Mouse (Mus musculus): ENCODE data around the gene Tmem170. TPM values are rescaled to one million over a fixed set of nuclear protein-coding genes. Genes with fewer than 3 reads are reported as not detected.
"Not testable (repeated sequence)": the region's sequence is repeated elsewhere in the genome, so short reads cannot be mapped to it uniquely, and the experiment has no call there.

The Tmem170 gene
- total RNA-seq, 2 experiments from 2014 or later, result 5.4 to 11.3 TPM

DNA sequence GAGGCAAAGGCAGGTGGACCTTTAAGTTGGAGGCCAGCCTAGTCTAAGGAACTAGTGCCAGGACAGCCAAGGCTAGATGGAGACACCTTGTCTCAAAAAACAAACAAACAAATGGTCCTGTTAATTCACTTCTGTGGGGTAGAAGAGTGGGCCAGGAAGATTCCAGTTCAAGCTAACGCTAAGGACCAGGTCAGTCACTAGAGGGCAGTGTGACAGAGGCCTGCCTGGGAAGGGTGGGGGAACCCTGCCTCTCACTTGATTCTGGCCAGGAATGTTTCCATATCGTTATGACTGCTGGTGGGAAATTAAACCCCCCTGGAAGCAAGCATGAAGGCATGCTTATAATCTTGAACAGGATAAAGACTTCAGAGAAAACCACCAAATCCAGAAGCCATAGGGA, 5.0 kb upstream of the Tmem170 start:
- 0 out of 2 replicates have a peak, but pooled peaks have one; percentile 62 for ATAC-seq (replicated peaks; ENCODE audit: low FRiP score, poor library complexity, severe bottlenecking)

DNA sequence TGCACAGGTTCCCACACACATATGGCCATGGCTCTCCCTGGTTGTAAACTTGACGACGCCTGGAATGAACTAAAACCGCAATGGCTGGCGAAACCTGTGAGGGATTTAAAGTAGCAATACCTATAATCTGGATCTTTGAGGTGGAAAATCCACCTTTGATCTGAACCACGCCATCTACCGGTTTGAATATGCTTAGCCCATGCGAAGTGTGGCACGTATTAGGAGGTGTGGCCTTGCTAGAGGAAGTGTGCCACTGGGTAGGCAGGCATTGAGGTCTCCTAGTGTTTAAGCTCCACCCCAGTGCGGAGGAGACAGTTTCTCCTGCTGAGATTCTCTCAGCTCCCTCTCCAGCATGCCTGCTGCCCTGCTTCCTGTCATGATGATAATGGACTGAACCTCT, 1.2 kb upstream of the Tmem170 start:
- ATAC-seq (replicated peaks; ENCODE audit: low FRiP score, poor library complexity, severe bottlenecking), result no peak

DNA sequence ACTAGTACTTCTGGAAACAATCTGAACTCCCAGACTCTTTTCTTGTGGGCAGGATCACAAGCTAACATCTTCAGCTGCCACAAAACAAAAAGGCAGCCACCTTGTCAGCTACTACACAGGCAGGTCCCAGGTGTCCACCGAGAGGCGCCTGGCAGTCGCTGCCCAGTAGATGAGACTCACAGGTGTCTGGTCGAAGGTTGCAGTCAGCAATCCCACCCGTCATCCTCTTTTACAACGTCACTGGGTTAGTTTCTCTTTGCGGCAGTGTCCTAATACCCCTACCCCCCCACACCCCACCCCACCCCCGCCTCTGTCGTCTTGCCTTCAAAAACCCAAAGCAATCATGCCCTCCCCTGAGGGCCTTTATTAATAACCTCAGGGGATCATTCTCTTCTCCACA, 792 bp downstream of the Tmem170 start:
- no peak for ATAC-seq (replicated peaks; ENCODE audit: low FRiP score, poor library complexity, severe bottlenecking)

DNA sequence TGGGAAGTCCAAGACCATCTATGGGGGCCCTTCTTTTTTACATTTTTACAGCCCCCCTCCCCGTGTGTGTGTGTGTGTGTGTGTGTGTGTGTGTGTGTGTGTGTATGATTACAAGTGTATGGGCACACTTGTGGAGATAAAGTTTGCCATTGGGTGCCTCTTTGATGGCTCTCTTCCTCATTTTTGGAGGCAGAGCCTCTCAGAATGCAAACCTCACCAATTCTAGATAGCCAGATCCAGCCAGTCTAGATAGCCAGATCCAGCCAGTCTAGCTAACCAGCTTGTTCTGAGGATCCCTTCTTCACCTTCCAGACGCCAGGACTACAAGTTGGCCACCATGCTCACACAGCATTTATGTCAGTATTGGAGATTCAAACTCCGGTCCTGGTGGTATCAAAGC, 5.3 kb downstream of the Tmem170 start:
- ATAC-seq (replicated peaks; ENCODE audit: low FRiP score, poor library complexity, severe bottlenecking), result no peak

DNA sequence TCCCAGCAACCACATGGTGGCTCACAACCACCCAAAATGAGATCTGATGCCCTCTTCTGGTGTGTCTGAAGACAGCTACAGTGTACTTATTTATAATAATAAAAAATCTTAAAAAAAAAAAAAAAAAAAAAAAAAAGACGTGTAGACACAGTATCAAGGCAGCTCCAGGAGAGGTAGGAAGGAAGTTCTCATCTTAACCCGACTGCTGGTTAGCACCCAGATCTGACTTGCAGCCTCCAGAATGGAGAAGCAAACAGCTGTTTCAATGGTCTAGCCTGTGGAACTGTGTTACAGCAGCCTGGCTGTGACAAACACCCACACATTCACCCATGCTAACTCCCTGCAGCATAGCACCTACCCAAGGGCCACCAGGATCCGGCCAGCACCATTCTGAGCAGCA, 6.2 kb downstream of the Tmem170 start:
- no peak for ATAC-seq (replicated peaks; ENCODE audit: low FRiP score, poor library complexity, severe bottlenecking)

DNA sequence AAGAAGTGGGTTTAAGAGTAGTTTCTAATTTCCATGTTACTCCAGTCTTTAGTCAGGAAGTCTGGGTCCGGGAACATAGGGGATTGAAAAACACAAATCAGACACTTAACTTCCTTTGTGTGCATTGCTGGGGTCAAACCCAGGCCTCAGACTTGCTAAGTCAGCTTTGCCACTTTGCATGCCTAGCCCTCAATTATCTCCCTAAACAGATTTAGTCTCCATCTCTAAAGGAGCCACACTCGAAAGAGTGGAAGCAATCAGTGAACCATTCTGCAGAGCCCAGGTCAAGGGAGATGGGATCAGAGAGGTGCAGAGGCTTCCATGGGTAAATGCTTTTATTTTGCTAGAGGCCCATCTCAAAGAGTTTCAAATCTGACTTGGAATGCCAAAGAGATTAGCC, 7.9 kb downstream of the Tmem170 start:
- ATAC-seq (replicated peaks; ENCODE audit: low FRiP score, poor library complexity, severe bottlenecking), result no peak

DNA sequence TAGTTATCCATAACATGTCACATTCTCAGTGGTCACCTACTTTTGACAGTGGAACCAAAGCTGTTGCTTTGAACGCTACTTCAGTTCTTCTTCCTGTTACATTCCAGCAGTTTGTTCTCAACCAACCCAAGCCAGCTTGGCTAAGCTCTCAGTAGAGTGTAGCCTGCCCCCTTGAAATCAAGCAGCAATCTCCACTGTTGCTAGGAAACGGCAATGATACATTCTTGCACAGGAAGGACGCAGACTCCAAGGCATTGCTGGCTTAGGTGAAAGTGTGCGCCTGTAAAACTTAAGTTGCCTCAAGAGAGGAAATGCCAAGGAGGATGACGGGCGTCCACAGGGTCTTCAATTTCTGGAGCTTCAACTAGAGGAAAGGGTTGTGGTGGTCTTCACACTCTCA, 10.7 kb downstream of the Tmem170 start:
- ATAC-seq (replicated peaks; ENCODE audit: low FRiP score, poor library complexity, severe bottlenecking), result no peak

DNA sequence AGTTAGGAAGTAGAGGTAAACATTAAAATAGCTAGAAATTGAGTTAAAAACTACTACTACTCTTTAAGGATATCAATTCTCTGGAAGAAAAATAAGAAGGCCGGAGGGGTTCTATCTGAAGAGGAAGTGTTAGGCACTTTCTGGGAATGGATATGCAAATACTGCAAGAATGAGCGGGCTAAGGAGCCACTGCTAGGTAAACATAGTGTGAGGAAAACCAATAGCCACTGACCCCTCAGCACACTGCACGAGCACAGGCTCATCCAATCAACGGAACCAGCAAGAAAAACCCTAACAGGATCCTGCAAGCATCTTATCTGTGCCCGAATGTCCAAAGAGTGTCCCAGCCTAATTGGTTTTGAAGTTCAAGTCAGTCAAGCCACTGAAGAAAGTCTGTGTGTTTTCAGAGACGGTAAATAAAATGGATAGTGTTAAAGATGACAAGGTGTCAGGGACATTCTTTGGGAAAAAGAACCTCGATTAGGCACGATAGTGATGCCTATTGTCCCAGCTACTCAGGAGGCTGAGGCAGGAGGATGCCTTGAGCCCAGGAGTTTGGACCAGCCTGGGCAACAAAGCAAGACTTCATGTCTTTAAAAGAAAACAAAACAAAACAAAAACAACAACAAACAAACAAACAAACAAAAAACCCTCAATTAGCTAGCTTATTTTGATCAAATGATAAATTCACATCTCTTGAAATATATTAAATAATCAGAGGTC, 11.3 kb downstream of the Tmem170 start:
- no peak for ATAC-seq (replicated peaks; ENCODE audit: low FRiP score, poor library complexity, severe bottlenecking)

DNA sequence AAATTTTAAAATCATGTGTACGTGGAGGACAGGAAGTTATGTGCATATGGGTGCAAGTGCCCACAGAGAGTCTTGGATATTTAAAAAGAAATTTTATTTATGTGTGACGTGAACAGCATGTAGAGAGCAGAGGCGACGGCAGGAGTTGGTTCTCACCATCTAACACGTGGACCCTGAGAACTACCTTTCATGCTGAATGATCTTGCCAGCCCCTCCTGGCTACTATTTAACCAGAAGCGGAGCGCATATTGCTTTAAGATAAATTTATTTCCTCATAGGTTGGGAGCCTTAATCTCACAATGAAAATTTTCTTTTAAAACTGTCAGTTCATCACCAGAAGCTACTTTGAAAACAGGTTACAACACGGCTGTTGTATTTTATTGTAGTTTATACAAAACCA, 11.9 kb downstream of the Tmem170 start:
- ATAC-seq (replicated peaks; ENCODE audit: low FRiP score, poor library complexity, severe bottlenecking), result no peak

DNA sequence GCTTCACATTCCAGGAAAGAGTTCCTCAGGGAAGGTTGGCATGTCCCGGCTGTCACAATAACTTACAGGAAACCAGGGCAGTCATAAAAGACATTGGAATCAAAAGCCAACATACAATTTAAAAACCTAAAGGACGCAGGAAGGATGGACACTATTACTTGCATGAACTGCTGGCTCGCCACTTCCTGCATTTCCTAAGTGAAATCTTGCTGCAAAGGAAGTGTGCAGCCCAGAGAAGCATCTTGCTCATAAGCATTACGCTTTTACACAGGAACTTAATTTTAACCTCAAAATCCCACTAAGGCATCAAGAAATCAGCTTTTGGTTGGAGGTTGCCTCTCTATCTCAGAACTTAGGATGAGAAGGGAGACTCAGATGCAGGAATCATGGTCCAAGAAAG, 13.3 kb downstream of the Tmem170 start:
- no peak for ATAC-seq (replicated peaks; ENCODE audit: low FRiP score, poor library complexity, severe bottlenecking)

DNA sequence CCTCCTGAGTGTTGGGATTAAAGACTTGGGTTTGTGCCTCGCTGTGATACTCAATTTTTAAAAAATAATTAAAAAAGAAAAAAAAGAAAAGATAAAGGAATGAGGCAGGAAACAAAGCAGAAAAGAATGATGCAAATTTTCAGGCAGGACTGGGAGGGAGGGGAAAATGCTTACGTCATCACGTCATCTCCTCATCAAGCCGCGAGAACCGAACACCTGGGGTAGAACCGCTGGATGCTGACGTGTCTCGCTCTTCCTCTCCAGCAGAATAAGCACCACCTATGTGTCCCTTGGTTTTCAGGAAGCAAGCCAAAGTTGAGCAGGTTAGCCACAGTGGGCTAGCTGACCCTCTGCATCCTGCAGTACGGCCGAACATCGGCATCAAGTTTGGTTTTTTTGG, 20.6 kb downstream of the Tmem170 start:
- ATAC-seq (replicated peaks; ENCODE audit: low FRiP score, poor library complexity, severe bottlenecking), result no peak

DNA sequence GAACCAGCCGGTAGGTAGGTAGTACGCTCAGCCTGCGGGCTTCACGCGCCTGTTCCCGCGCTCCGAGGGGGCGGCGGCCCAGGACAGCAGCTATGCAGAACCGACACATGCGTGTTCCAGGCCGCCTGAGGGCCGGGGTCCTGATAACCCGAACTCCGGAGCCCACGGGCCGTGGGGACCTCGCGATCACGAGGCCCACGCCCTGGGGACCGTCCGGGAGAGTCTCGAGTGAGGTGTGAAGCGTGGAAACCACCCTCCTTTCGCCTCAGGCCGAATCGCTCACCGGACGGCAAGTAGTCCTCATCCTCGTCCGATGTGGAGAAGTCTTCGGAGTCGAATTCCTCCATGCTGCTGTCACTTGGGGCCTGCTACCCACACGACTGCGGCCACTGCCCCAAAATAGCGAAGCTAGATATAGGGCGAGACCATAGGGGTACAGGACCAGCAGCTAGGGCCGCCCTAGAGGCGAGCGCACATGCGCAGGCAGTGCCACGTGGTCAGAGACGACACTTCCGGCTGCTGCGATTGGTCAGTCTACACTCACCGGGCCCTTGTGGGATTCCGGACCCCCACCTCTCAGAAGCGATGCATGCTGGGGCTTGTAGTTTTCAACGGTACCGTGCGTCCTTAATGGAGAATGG, 22.6 kb downstream of the Tmem170 start, which contains the start of gene Cfdp1:
Gene Cfdp1, minus strand, starts transcription at position 431 of the 641 bp plus-strand sequence.
- ATAC-seq (replicated peaks; ENCODE audit: low FRiP score, poor library complexity, severe bottlenecking), result peak; percentile 100

DNA sequence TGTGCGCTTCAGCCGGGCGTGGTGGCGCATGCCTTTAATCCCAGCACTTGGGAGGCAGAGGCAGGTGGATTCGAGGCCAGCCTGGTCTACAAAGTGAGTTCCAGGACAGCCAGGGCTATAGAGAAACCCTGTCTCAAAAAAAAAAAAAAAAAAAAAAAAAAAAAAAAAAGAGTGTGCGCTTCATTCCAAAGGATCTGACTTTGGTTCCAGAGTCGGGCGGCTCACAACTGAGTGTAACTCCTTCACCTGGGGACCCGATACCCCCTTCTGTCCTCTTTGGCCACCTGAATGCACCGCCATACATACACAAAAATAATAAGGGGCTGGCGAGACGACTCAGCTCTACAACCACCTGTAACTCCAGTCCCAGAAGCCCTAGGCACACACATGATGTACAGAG, 23.3 kb downstream of the Tmem170 start:
- not testable (repeated sequence) for ATAC-seq (replicated peaks; ENCODE audit: low FRiP score, poor library complexity, severe bottlenecking)

DNA sequence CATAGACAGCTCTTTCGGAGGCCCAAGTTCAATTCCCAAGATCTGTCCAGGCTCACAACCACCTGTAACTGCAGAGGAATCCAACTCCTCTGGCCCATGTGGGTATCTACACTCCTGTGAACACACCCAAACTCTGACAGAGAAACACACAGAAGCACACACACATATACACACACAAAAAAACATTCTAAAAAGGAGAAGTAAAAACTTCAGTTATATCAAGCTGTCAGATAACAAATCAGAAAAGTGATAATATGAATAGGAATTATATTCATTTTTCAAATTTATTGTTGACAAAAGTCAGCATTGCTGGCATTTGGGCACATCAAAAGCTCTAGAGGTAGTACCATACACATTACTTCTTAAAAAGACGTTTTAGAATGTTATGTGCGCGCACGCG, 29.8 kb downstream of the Tmem170 start:
- ATAC-seq (replicated peaks; ENCODE audit: low FRiP score, poor library complexity, severe bottlenecking), result no peak

DNA sequence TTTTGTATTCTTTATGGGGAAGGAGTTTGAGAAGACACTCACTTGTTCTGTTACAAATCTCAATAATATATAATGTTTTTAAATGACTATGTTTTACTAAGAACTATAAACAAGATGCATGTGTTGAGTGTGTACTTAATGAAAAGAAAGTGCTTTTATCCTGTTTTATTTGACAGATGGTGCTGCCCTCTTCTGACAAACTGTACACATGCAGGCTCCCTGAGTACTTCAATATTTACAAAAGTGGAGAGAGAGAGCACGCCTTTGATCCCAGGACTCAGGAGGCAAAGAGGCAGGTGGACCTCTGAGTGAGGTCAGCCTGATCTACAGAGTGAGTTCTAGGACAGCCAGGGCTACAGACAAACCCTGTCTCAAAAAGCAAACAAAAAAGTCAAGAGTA, 41.0 kb downstream of the Tmem170 start:
- ATAC-seq (replicated peaks; ENCODE audit: low FRiP score, poor library complexity, severe bottlenecking), result no peak

DNA sequence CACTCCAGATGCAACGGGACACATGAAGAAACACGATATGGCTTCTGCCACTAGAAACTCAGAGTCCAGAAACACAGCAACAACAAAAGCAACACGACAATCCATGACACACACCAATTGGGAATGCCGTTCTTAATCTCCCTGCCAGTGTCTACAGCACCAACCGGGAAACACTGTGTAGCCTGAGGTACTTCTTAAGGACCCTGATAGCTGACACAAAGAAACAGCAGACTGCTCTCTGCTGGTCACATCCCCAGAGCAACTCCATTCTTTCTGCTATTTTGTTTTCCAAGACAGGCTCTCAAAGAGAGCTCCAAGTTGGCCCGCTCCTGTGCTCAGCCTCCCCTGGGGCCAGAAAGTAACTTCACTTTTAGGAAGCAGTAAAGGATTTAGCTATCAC, 42.5 kb downstream of the Tmem170 start:
- ATAC-seq (replicated peaks; ENCODE audit: low FRiP score, poor library complexity, severe bottlenecking), result no peak

DNA sequence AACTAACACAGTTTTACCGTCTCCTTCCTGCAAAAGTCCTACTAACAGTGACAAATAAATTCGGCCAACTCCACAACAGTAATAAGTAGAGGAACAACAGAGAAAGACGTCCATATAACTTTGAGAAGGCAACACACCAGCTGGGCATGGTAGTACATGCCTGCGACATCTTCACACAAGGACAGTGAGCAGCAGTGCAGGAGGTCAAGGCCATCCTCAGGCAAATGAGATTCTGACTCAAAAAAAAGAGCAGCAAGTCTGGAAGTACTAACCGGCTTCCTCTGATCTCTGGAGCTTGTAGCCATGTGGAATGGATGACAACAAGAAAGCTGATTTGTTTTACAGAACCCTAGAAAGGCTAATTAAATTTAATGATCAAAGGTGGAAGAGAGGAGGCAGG, 43.6 kb downstream of the Tmem170 start:
- no peak for ATAC-seq (replicated peaks; ENCODE audit: low FRiP score, poor library complexity, severe bottlenecking)

DNA sequence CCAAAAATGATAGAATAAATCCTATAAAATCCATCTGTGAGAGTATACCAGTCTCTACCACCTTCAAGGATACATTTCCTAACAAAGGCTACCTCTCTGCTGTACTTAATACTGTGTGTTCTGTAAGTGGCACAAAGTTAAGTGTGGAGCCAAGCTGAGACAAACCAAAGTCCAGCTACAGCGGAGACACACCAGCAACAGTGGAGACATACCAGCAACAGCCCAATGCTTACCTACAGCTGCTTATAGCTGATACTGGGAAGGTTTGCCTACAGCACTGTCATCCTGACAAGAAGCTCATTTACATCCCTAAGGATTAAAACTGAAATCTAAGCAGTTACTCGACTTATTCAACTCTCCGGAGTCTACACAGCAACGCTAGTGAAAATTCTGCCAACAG, 44.6 kb downstream of the Tmem170 start:
- no peak for ATAC-seq (replicated peaks; ENCODE audit: low FRiP score, poor library complexity, severe bottlenecking)

DNA sequence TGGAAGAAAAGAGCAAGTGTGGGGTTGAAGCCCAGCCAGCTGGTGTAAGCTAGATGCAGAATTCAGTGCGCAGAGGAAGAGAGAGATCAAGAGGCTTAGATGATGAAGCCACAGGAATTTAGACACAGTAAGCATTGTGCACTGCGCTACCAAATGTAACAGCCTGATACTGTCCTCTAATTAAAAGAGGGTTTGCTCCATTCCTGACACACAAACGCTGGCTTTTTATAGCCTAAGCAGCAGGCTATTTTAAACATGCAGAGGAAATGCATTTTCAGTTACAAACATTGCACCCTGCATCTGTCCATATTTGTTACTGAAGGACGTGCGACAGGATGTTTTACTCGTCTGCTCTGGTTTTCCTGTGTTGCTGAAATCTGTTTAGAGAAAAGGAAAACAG, 48.0 kb downstream of the Tmem170 start:
- ATAC-seq (replicated peaks; ENCODE audit: low FRiP score, poor library complexity, severe bottlenecking), result no peak

DNA sequence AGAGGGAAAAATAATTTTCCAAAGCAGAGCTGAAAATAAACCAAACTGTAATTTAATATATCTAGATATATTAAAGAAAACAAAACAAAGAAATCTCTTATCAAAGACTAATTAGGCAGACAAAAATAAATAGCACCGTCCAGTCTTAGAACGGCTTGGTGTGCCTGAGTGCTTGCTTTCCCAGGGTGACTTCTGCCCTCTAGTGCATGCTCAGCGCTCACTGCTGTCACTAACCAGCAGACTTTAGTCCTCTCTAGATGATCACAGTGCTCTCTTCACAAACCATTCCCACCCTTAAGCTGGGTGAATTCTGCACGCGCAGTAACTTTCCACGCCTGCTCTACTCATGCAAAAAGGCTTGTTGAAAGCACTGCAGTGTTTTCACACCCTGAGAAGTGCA, 51.3 kb downstream of the Tmem170 start:
- ATAC-seq (replicated peaks; ENCODE audit: low FRiP score, poor library complexity, severe bottlenecking), result no peak

DNA sequence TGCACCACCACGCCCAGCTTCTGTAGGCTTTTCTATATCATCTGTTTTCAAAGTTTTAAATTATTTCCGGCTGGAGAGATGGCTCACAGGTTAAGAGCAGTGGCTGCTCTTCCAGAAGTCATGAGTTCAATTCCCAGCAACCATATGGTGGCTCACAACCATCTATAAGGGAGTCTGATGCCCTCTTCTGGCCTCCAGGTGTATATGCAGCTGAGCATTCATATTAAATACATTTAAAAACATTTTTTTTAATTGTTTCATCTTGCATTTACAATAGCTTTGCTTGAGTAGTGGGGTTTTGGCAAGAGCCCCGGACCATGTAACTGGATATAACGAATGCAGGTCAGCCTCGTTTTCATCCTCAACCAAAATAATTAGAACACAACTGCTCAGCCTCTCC, 52.2 kb downstream of the Tmem170 start:
- no peak for ATAC-seq (replicated peaks; ENCODE audit: low FRiP score, poor library complexity, severe bottlenecking)

DNA sequence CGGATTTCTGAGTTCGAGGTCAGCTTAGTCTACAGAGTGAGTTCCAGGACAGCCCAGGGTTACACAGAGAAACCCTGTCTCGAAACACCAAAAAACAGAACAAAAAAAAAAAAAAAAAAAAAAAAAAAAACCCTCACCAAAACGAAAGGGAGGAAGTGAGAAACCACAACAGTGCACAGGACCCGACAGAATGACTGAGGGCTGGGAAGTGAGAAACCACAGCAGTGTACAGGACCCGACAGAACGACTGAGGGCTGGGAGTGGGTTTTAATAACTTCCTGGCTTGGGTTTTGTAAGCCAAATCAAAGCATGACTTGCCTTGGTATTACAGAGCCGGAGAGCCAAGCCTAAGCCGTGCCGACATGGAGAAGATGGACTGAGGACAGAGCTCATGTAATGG, 55.4 kb downstream of the Tmem170 start:
- ATAC-seq (replicated peaks; ENCODE audit: low FRiP score, poor library complexity, severe bottlenecking), result no peak
